Mouse (Mus musculus) lung, embryonic 14.5 days (tissue): ENCODE measurements around the gene Sstr2. TPM values are rescaled to one million over a fixed set of nuclear protein-coding genes. Genes with fewer than 3 reads are reported as not detected.
A peak's percentile ranks its signal among the peaks of the same experiment; 100 is the strongest.

ENCODE experiments used
- ATAC-seq: fragments of 200-750 bp; cut with Nextera tagmentation; 2 replicates; pipeline ENCODE4 v1.8.0; 2017; ENCODE audit warnings: mild to moderate bottlenecking, moderate TSS enrichment, moderate library complexity; ENCODE audit not compliant: insufficient read depth
- DNase-seq: peaks from one replicate; pipeline ENCODE4 v3.0.0-alpha.2; 2015
- H3K27ac ChIP-seq: fragments of 300-500 bp; sonication (generic); 2 replicates; pipeline ENCODE4 v1.5.1; 2014; ENCODE audit warnings: low read depth, mild to moderate bottlenecking, moderate library complexity
- H3K27me3 ChIP-seq: fragments of 300-500 bp; sonication (generic); 2 replicates; pipeline ENCODE4 v1.6.1; 2014; ENCODE audit warnings: low read length, control low read depth; ENCODE audit not compliant: insufficient read depth
- H3K36me3 ChIP-seq: fragments of 300-500 bp; sonication (generic); 2 replicates; pipeline ENCODE4 v1.6.1; 2014; ENCODE audit warnings: control low read depth; ENCODE audit not compliant: insufficient read depth
- H3K4me1 ChIP-seq: fragments of 300-500 bp; sonication (generic); 2 replicates; pipeline ENCODE4 v1.6.1; 2014; ENCODE audit warnings: antibody characterized with exemption, control low read depth; ENCODE audit not compliant: insufficient read depth
- H3K4me2 ChIP-seq: fragments of 300-500 bp; sonication (generic); 2 replicates; pipeline ENCODE4 v1.6.1; 2014; ENCODE audit warnings: mild to moderate bottlenecking
- H3K4me3 ChIP-seq: fragments of 300-500 bp; sonication (generic); 2 replicates; pipeline ENCODE4 v1.5.1; 2014; ENCODE audit warnings: low read depth, low read length
- H3K9ac ChIP-seq: fragments of 300-500 bp; sonication (generic); 2 replicates; pipeline ENCODE4 v1.6.1; 2014
- H3K9me3 ChIP-seq: fragments of 300-500 bp; sonication (generic); 2 replicates; pipeline ENCODE4 v1.6.1; 2016; ENCODE audit warnings: low read depth, low read length, control low read depth
- CTCF ChIP-seq: IDR thresholded peaks from 2 replicates; pipeline ENCODE4 v1.5.1; 2016; ENCODE audit warnings: antibody characterized with exemption, low read depth
- WGBS: fragments of 180-500 bp; shearing (Covaris S2); extraction: QIAGEN DNeasy Blood & Tissue Kit; methylation state at CpG from one replicate; pipeline ENCODE4 v1.1.7; 2014; 5-methylcytosine and 5-hydroxymethylcytosine counted together
- polyA plus RNA-seq: library from polyadenylated mRNA; unstranded; fragments of >200 nt; fragmentation: Nextera tagmentation; extraction: Ambion mirVana; gene quantifications from 2 replicates; pipeline ENCODE4 v1.2.1, GENCODE M21; 2014

The Sstr2 gene
- polyA plus RNA-seq, 1 experiment from 2014 or later = 1.4 TPM

- no peaks in the 10 kb centered on the region for H3K36me3 ChIP-seq
- no peaks in the 10 kb centered on the region for H3K27me3 ChIP-seq
- 79% methylated on average over 5 of the region's 5 CpGs for WGBS
- H3K9me3 ChIP-seq = no peaks in the 10 kb centered on the region
- no peaks in the 10 kb centered on the region for H3K4me1 ChIP-seq
- H3K9ac ChIP-seq = no peak overlapping the region
- no peak overlapping the region for H3K4me3 ChIP-seq
- DNase-seq (no peak), ATAC-seq (no peak)
- H3K4me2 ChIP-seq = no peak overlapping the region
- no peak overlapping the region for H3K27ac ChIP-seq
- TF ChIP-seq CTCF = no peak
Observed at GRCm38 (mm10) chr11:113595144-113595543, 24.0 kb upstream of the Sstr2 start.

- Histone ChIP-seq H3K9me3 (no peaks in the 10 kb centered on the region), H3K9ac (no peak overlapping the region), H3K4me2 (no peak overlapping the region), H3K27ac (no peak overlapping the region), H3K4me3 (no peak overlapping the region), H3K27me3 (no peaks in the 10 kb centered on the region), H3K36me3 (no peaks in the 10 kb centered on the region), H3K4me1 (no peaks in the 10 kb centered on the region)
- no peak for TF ChIP-seq CTCF
- ATAC-seq (no peak), DNase-seq (no peak)
- WGBS = 76% methylated on average over 3 of the region's 3 CpGs
Observed at GRCm38 (mm10) chr11:113597632-113598031, 21.5 kb upstream of the Sstr2 start.

GRCm38 (mm10) chr11:113600526-113601245, 18.5 kb upstream of the Sstr2 start:
- no peaks in the 10 kb centered on the region for H3K36me3 ChIP-seq
- no peak overlapping the region for H3K9ac ChIP-seq
- DNase-seq = no peak
- no peak overlapping the region for H3K27ac ChIP-seq
- no peaks in the 10 kb centered on the region for H3K4me1 ChIP-seq
- no peaks in the 10 kb centered on the region for H3K9me3 ChIP-seq
- no peak overlapping the region for H3K4me2 ChIP-seq
- TF ChIP-seq CTCF = no peak
- WGBS = 77% methylated on average over 18 of the region's 18 CpGs
- ATAC-seq = no peak
- no peak overlapping the region for H3K4me3 ChIP-seq
- H3K27me3 ChIP-seq = no peaks in the 10 kb centered on the region

- no peak overlapping the region for H3K4me3 ChIP-seq
- no peak for DNase-seq
- no peaks in the 10 kb centered on the region for H3K4me1 ChIP-seq
- no peaks in the 10 kb centered on the region for H3K27me3 ChIP-seq
- 62% methylated on average over 12 of the region's 12 CpGs for WGBS
- no peak overlapping the region for H3K4me2 ChIP-seq
- no peak overlapping the region for H3K27ac ChIP-seq
- H3K9ac ChIP-seq = no peak overlapping the region
- no peaks in the 10 kb centered on the region for H3K36me3 ChIP-seq
- H3K9me3 ChIP-seq = no peaks in the 10 kb centered on the region
- ATAC-seq = no peak
- no peak for TF ChIP-seq CTCF
Observed at GRCm38 (mm10) chr11:113601616-113602343, 17.4 kb upstream of the Sstr2 start.

- 92% methylated on average over 12 of the region's 12 CpGs for WGBS
- Histone ChIP-seq H3K9me3 (no peaks in the 10 kb centered on the region), H3K4me1 (peaks cover 13% of the 10 kb centered on the region), H3K27me3 (no peaks in the 10 kb centered on the region), H3K9ac (no peak overlapping the region), H3K4me2 (no peak overlapping the region), H3K36me3 (no peaks in the 10 kb centered on the region), H3K27ac (no peak overlapping the region), H3K4me3 (no peak overlapping the region)
- ATAC-seq (no peak), DNase-seq (no peak)
- no peak for TF ChIP-seq CTCF
Observed at GRCm38 (mm10) chr11:113607556-113607955, 11.6 kb upstream of the Sstr2 start.

GRCm38 (mm10) chr11:113609581-113609980, 9.6 kb upstream of the Sstr2 start:
- Histone ChIP-seq H3K27ac (no peak overlapping the region), H3K4me2 (no peak overlapping the region), H3K36me3 (no peaks in the 10 kb centered on the region), H3K9ac (no peak overlapping the region), H3K4me1 (peaks cover 13% of the 10 kb centered on the region), H3K9me3 (no peaks in the 10 kb centered on the region), H3K4me3 (no peak overlapping the region), H3K27me3 (no peaks in the 10 kb centered on the region)
- no peak for TF ChIP-seq CTCF
- peak; percentile 34 for DNase-seq
- no peak for ATAC-seq
- 59% methylated on average over 5 of the region's 5 CpGs for WGBS

- Histone ChIP-seq H3K4me2 (no peak overlapping the region), H3K9ac (no peak overlapping the region), H3K27ac (no peak overlapping the region), H3K4me1 (peaks cover 13% of the 10 kb centered on the region), H3K9me3 (no peaks in the 10 kb centered on the region), H3K4me3 (no peak overlapping the region), H3K27me3 (no peaks in the 10 kb centered on the region), H3K36me3 (no peaks in the 10 kb centered on the region)
- ATAC-seq (no peak), DNase-seq (peak; percentile 68)
- WGBS = 48% methylated on average over 5 of the region's 5 CpGs
- no peak for TF ChIP-seq CTCF
Observed at GRCm38 (mm10) chr11:113610266-113610665, 8.9 kb upstream of the Sstr2 start.
